Mouse (Mus musculus) MEL (cell line): ENCODE data around the gene Rapgef6.

ENCODE experiments used
- CTCF ChIP-seq, 3 experiments: IDR thresholded peaks in 2 of 3; conservative IDR thresholded peaks in 1 of 3; 2 replicates each; pipeline ENCODE4 v1.5.1; 2011 to 2012; ENCODE audit warnings: low read length in 3 of 3, low read depth in 2 of 3, mild to moderate bottlenecking in 2 of 3, improper control_type of control experiment in 1 of 3, inconsistent platforms in 1 of 3, mixed read lengths in 1 of 3, moderate library complexity in 1 of 3; ENCODE audit not compliant: control insufficient read depth in 1 of 3, insufficient read depth in 1 of 3, poor library complexity in 1 of 3, severe bottlenecking in 1 of 3
- GATA1 ChIP-seq: IDR thresholded peaks from 2 replicates; pipeline ENCODE4 v1.6.1; 2011; ENCODE audit warnings: low read depth, low read length, improper control_type of control experiment
- KAT2A ChIP-seq: conservative IDR thresholded peaks from 2 replicates; pipeline ENCODE4 v1.6.1; 2012; ENCODE audit warnings: low read depth, low read length, improper control_type of control experiment, inconsistent platforms
- MYC ChIP-seq: IDR thresholded peaks from 2 replicates; pipeline ENCODE4 v1.6.1; 2011; ENCODE audit warnings: low read depth, mild to moderate bottlenecking, low read length, improper control_type of control experiment, moderate library complexity
- SMC3 ChIP-seq: IDR thresholded peaks from 2 replicates; pipeline ENCODE4 v1.6.1; 2011; ENCODE audit warnings: low read depth, low read length, improper control_type of control experiment
- UBTF ChIP-seq: IDR thresholded peaks from 2 replicates; pipeline ENCODE4 v1.6.1; 2012; ENCODE audit warnings: low read depth, mild to moderate bottlenecking, inconsistent platforms, low read length, improper control_type of control experiment, moderate library complexity, borderline replicate concordance; ENCODE audit not compliant: insufficient read depth
- ZNF384 ChIP-seq: IDR thresholded peaks from 2 replicates; pipeline ENCODE4 v1.6.1; 2012; ENCODE audit warnings: low read depth, mild to moderate bottlenecking, inconsistent platforms, low read length, improper control_type of control experiment

- no peak for TF ChIP-seq CTCF (IDR thresholded peaks at IDR 0.05 in 2 of 3, conservative IDR thresholded peaks at IDR 0.05 in 1 of 3; ENCODE audit: control insufficient read depth in 1 of 3, insufficient read depth in 1 of 3, low read depth in 2 of 3, low read length in 3 of 3, poor library complexity in 1 of 3, severe bottlenecking in 1 of 3)
- TF ChIP-seq UBTF: 0 out of 2 replicates have a peak, but pooled peaks have one; percentile 50
- peak; percentile 63 for TF ChIP-seq GATA1
- TF ChIP-seq KAT2A: no peak; the same call in 1 of the 2 replicates
- TF ChIP-seq SMC3: no peak
- peak; percentile 19; the same call in 1 of the 2 replicates for TF ChIP-seq MYC
- no peak for TF ChIP-seq ZNF384
These were observed at the start of gene Rapgef6 for GRCm38 (mm10) chr11:54522529-54523430.
